Mouse (Mus musculus) inflammation-experienced regulatory T-cells, adult 6 months (primary cell): ENCODE measurements around the gene Gapdhs. TPM values are rescaled to one million over a fixed set of nuclear protein-coding genes. Genes with fewer than 3 reads are reported as not detected.
"Not testable (repeated sequence)": the region's sequence is repeated elsewhere in the genome, so short reads cannot be mapped to it uniquely, and the experiment has no call there.

ENCODE experiments used
- ATAC-seq: one replicate; pipeline ENCODE4 v1.8.0; 2017
- polyA plus RNA-seq, 3 experiments: library from polyadenylated mRNA; unstranded; fragments of 100-300 nt; shearing (Covaris generic); gene quantifications; one replicate each; pipeline ENCODE4 v1.2.1; 2017

The Gapdhs gene
- under 1 TPM in 2 of 3 experiments, not detected in 1; 0.39 to 0.46 TPM for polyA plus RNA-seq

- ATAC-seq: not testable (repeated sequence)
Observed at GRCm38 (mm10) chr7:30743617-30744016, at the start of gene Gapdhs. Gapdhs (minus strand) TSS chr7:30743681.

GRCm38 (mm10) chr7:30791921-30792320, 48.4 kb upstream of the Gapdhs start:
- no peak for ATAC-seq

- ATAC-seq: no peak
Observed at GRCm38 (mm10) chr7:30790141-30790540, 46.7 kb upstream of the Gapdhs start.

GRCm38 (mm10) chr7:30787377-30788022, 44.0 kb upstream of the Gapdhs start, which contains the start of gene Krtdap:
Krtdap (plus strand) TSS chr7:30787896.
- ATAC-seq: no peak

- ATAC-seq: no peak
Observed at GRCm38 (mm10) chr7:30785721-30786546, 42.5 kb upstream of the Gapdhs start.

- ATAC-seq: no peak
Observed at GRCm38 (mm10) chr7:30785154-30785553, 41.7 kb upstream of the Gapdhs start.

GRCm38 (mm10) chr7:30782658-30783057, 39.2 kb upstream of the Gapdhs start:
- no peak for ATAC-seq

- no peak for ATAC-seq
Observed at GRCm38 (mm10) chr7:30781792-30782191, 38.3 kb upstream of the Gapdhs start.

- ATAC-seq: no peak
Observed at GRCm38 (mm10) chr7:30777911-30778310, 34.4 kb upstream of the Gapdhs start.

GRCm38 (mm10) chr7:30777081-30777579, 33.6 kb upstream of the Gapdhs start:
- ATAC-seq: no peak

GRCm38 (mm10) chr7:30776104-30776503, 32.6 kb upstream of the Gapdhs start:
- no peak for ATAC-seq

GRCm38 (mm10) chr7:30769236-30769635, 25.8 kb upstream of the Gapdhs start:
- ATAC-seq: no peak

- ATAC-seq: no peak
Observed at GRCm38 (mm10) chr7:30766408-30766807, 22.9 kb upstream of the Gapdhs start.

- ATAC-seq: no peak
Observed at GRCm38 (mm10) chr7:30765173-30765572, 21.7 kb upstream of the Gapdhs start.

GRCm38 (mm10) chr7:30763456-30763855, 20.0 kb upstream of the Gapdhs start, which contains the start of gene Dmkn:
Dmkn (plus strand) TSS chr7:30763756.
- no peak for ATAC-seq

GRCm38 (mm10) chr7:30761769-30762352, 18.4 kb upstream of the Gapdhs start:
- ATAC-seq: no peak

- no peak for ATAC-seq
Observed at GRCm38 (mm10) chr7:30758853-30759252, 15.4 kb upstream of the Gapdhs start.

GRCm38 (mm10) chr7:30757001-30757400, 13.5 kb upstream of the Gapdhs start:
- no peak for ATAC-seq

GRCm38 (mm10) chr7:30751086-30751669, 7.7 kb upstream of the Gapdhs start, which contains the start of gene Sbsn:
Sbsn (plus strand) TSS chr7:30751471.
- no peak for ATAC-seq

- ATAC-seq: no peak
Observed at GRCm38 (mm10) chr7:30749824-30750606, 6.5 kb upstream of the Gapdhs start.

GRCm38 (mm10) chr7:30747525-30748204, 4.2 kb upstream of the Gapdhs start:
- ATAC-seq: no peak
